Mouse (Mus musculus) MEL (cell line): Measurements from ENCODE around the gene Fgf12. TPM values are rescaled to one million over a fixed set of nuclear protein-coding genes. Genes with fewer than 3 reads are reported as not detected.

Experiments
- DNase-seq: peaks from one replicate; pipeline ENCODE4 v3.0.0; 2011; ENCODE audit warnings: low read depth, low spot score
- H3K27ac ChIP-seq: 2 replicates; pipeline ENCODE4 v1.5.1; 2012; ENCODE audit warnings: low read depth, mild to moderate bottlenecking, control low read depth, low read length, moderate library complexity; ENCODE audit not compliant: control insufficient read depth
- H3K27me3 ChIP-seq, 2 experiments: fragments of 150-350 bp in 1 of 2; sonication (generic) in 1 of 2; 2 replicates each; pipeline ENCODE4 v1.6.1; 2012; ENCODE audit warnings: low read length in 2 of 2, mild to moderate bottlenecking in 2 of 2, improper control_type of control experiment in 1 of 2, moderate library complexity in 1 of 2; ENCODE audit not compliant: insufficient read depth in 2 of 2, control insufficient read depth in 1 of 2
- H3K36me3 ChIP-seq, 2 experiments: 2 replicates each; pipeline ENCODE4 v1.6.1; 2012 to 2014; ENCODE audit warnings: low read length in 2 of 2, improper control_type of control experiment in 1 of 2, inconsistent platforms in 1 of 2, mild to moderate bottlenecking in 1 of 2; ENCODE audit not compliant: insufficient read depth in 2 of 2, control insufficient read depth in 1 of 2
- H3K4me1 ChIP-seq, 2 experiments: fragments of 150-350 bp in 1 of 2; sonication (generic) in 1 of 2; 2 replicates each; pipeline ENCODE4 v1.6.1; 2012; ENCODE audit warnings: low read length in 2 of 2, improper control_type of control experiment in 1 of 2, mild to moderate bottlenecking in 1 of 2; ENCODE audit not compliant: insufficient read depth in 2 of 2, control insufficient read depth in 1 of 2
- H3K4me3 ChIP-seq, 2 experiments: fragments of 150-350 bp in 1 of 2; sonication (generic) in 1 of 2; 2 replicates each; pipeline ENCODE4 v1.5.1; 2012; ENCODE audit warnings: low read depth in 2 of 2, low read length in 2 of 2, mild to moderate bottlenecking in 2 of 2, moderate library complexity in 2 of 2, control low read depth in 1 of 2, improper control_type of control experiment in 1 of 2; ENCODE audit not compliant: control insufficient read depth in 1 of 2, insufficient read depth in 1 of 2
- H3K79me2 ChIP-seq: 2 replicates; pipeline ENCODE4 v1.6.1; 2012; ENCODE audit warnings: mild to moderate bottlenecking, low read length, moderate library complexity; ENCODE audit not compliant: control insufficient read depth, poor library complexity, insufficient read depth
- H3K9ac ChIP-seq: 2 replicates; pipeline ENCODE4 v1.6.1; 2012; ENCODE audit warnings: low read depth, mild to moderate bottlenecking, control low read depth, low read length, moderate library complexity; ENCODE audit not compliant: control insufficient read depth, poor library complexity, severe bottlenecking
- H3K9me3 ChIP-seq: fragments of 150-350 bp; sonication (generic); replicated peaks from 2 replicates; pipeline ENCODE4 v1.6.1; 2012; ENCODE audit warnings: mild to moderate bottlenecking, low read length, improper control_type of control experiment, moderate library complexity; ENCODE audit not compliant: insufficient read depth
- CHD1 ChIP-seq: IDR thresholded peaks from 2 replicates; pipeline ENCODE4 v1.6.1; 2012; ENCODE audit warnings: low read depth, mild to moderate bottlenecking, inconsistent platforms, low read length, improper control_type of control experiment
- CHD2 ChIP-seq: IDR thresholded peaks from 2 replicates; pipeline ENCODE4 v1.6.1; 2011; ENCODE audit warnings: low read length, improper control_type of control experiment
- CTCF ChIP-seq, 3 experiments: IDR thresholded peaks in 2 of 3; conservative IDR thresholded peaks in 1 of 3; 2 replicates each; pipeline ENCODE4 v1.5.1; 2011 to 2012; ENCODE audit warnings: low read length in 3 of 3, low read depth in 2 of 3, mild to moderate bottlenecking in 2 of 3, improper control_type of control experiment in 1 of 3, inconsistent platforms in 1 of 3, mixed read lengths in 1 of 3, moderate library complexity in 1 of 3; ENCODE audit not compliant: control insufficient read depth in 1 of 3, insufficient read depth in 1 of 3, poor library complexity in 1 of 3, severe bottlenecking in 1 of 3
- E2F4 ChIP-seq: IDR thresholded peaks from 2 replicates; pipeline ENCODE4 v1.6.1; 2011; ENCODE audit warnings: low read depth, low read length, improper control_type of control experiment, borderline replicate concordance
- ELF1 ChIP-seq: IDR thresholded peaks from 2 replicates; pipeline ENCODE4 v1.6.1; 2014; ENCODE audit warnings: low read depth, mild to moderate bottlenecking, inconsistent platforms, low read length, improper control_type of control experiment, moderate library complexity
- EP300 ChIP-seq, 2 experiments: IDR thresholded peaks; 2 replicates each; pipeline ENCODE4 v1.6.1; 2011; ENCODE audit warnings: improper control_type of control experiment in 2 of 2, low read length in 2 of 2, low read depth in 1 of 2, mild to moderate bottlenecking in 1 of 2
- ETS1 ChIP-seq: IDR thresholded peaks from 2 replicates; pipeline ENCODE4 v1.6.1; 2012; ENCODE audit warnings: low read depth, mild to moderate bottlenecking, inconsistent platforms, low read length, improper control_type of control experiment, moderate library complexity
- MAFK ChIP-seq: IDR thresholded peaks from 2 replicates; pipeline ENCODE4 v1.6.1; 2011; ENCODE audit warnings: low read depth, mild to moderate bottlenecking, low read length, improper control_type of control experiment, borderline replicate concordance
- MAZ ChIP-seq: IDR thresholded peaks from 2 replicates; pipeline ENCODE4 v1.6.1; 2012; ENCODE audit warnings: low read depth, mild to moderate bottlenecking, inconsistent platforms, low read length, improper control_type of control experiment
- MYC ChIP-seq: IDR thresholded peaks from 2 replicates; pipeline ENCODE4 v1.6.1; 2011; ENCODE audit warnings: low read depth, mild to moderate bottlenecking, low read length, improper control_type of control experiment, moderate library complexity
- POLR2AphosphoS2 ChIP-seq: IDR thresholded peaks from 2 replicates; pipeline ENCODE4 v1.6.1; 2011; ENCODE audit warnings: low read length, improper control_type of control experiment
- RAD21 ChIP-seq: IDR thresholded peaks from 2 replicates; pipeline ENCODE4 v1.6.1; 2011; ENCODE audit warnings: mild to moderate bottlenecking, low read depth, low read length, improper control_type of control experiment
- polyA plus RNA-seq, 2 experiments: library from polyadenylated mRNA; stranded (reverse) in 1 of 2; unstranded in 1 of 2; fragments of >175 nt in 1 of 2; fragments of >200 nt in 1 of 2; gene quantifications; 2 replicates each; pipeline versions ENCODE4 v1.2.1 to v1.2.4; 2012; ENCODE audit warnings: low replicate concordance in 2 of 2, low read depth in 1 of 2; ENCODE audit not compliant: insufficient read length in 2 of 2, insufficient read depth in 1 of 2, missing spikeins in 1 of 2
- total RNA-seq: library from RNA; depleted of rRNA; stranded (reverse); fragments of 300-350 nt; gene quantifications from 2 replicates; pipeline ENCODE4 v1.2.3, GENCODE M21; 2012

Fgf12 gene
- total and polyA plus RNA-seq, 3 experiments, result not detected

DNA sequence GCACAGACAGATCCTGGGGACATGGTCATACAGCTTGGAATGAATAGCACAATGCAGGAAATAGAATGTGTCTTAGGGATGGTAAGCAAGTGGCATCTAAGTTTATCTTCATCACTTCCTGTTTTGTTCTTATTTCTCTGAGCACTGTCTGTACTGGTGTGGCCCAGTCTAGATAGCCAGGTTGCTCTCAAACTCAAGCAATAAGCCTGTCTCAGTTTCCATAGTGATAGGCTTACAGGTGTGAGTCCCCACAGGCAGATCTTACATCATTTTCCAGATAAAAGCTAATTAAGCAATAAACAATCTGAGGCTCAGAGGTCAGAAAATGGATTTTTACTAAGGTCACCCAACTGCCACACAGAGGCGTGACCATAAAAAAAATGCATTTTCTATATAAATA, 348.7 kb downstream of the Fgf12 start:
- no peaks in the 10 kb centered on the region for H3K4me1 ChIP-seq
- no peak for DNase-seq
- no peaks in the 10 kb centered on the region for H3K36me3 ChIP-seq
- no peak overlapping the region for H3K4me3 ChIP-seq
- H3K9me3 ChIP-seq, result no peaks in the 10 kb centered on the region
- TF ChIP-seq CTCF (IDR thresholded peaks at IDR 0.05 in 2 of 3, conservative IDR thresholded peaks at IDR 0.05 in 1 of 3; ENCODE audit: control insufficient read depth in 1 of 3, insufficient read depth in 1 of 3, low read depth in 2 of 3, low read length in 3 of 3, poor library complexity in 1 of 3, severe bottlenecking in 1 of 3) (no peak), RAD21 (no peak), EP300 (IDR thresholded peaks at IDR 0.05; ENCODE audit: low read depth in 1 of 2, low read length in 2 of 2) (no peak), ELF1 (no peak), POLR2AphosphoS2 (no peak), E2F4 (no peak), CHD1 (no peak), ETS1 (no peak)
- H3K79me2 ChIP-seq, result no peaks in the 10 kb centered on the region
- no peaks in the 10 kb centered on the region; a peak in 1 of 4 replicates for H3K27me3 ChIP-seq
- H3K27ac ChIP-seq, result no peak overlapping the region
- H3K9ac ChIP-seq, result no peak overlapping the region

GRCm38 (mm10) chr16:28402701-28403100, 350.2 kb downstream of the Fgf12 start:
- no peak overlapping the region for H3K4me3 ChIP-seq
- DNase-seq, result no peak
- H3K79me2 ChIP-seq, result no peaks in the 10 kb centered on the region
- no peaks in the 10 kb centered on the region for H3K36me3 ChIP-seq
- no peak for TF ChIP-seq MAZ
- no peak for TF ChIP-seq MYC
- TF ChIP-seq MAFK, result no peak
- TF ChIP-seq POLR2AphosphoS2, result no peak
- H3K27ac ChIP-seq, result no peak overlapping the region
- H3K27me3 ChIP-seq, result no peaks in the 10 kb centered on the region; a peak in 1 of 4 replicates
- H3K4me1 ChIP-seq, result no peaks in the 10 kb centered on the region
- no peaks in the 10 kb centered on the region for H3K9me3 ChIP-seq
- no peak overlapping the region for H3K9ac ChIP-seq

GRCm38 (mm10) chr16:28391283-28391682, 361.6 kb downstream of the Fgf12 start:
- TF ChIP-seq MAFK, result no peak
- no peak for TF ChIP-seq CHD2
- TF ChIP-seq E2F4, result no peak
- TF ChIP-seq, all 39 proteins: peak for 0
- Histone ChIP-seq H3K4me3 (no peak overlapping the region), H3K9ac (no peak overlapping the region), H3K36me3 (no peaks in the 10 kb centered on the region), H3K27me3 (no peaks in the 10 kb centered on the region), H3K27ac (no peak overlapping the region), H3K9me3 (no peaks in the 10 kb centered on the region), H3K79me2 (no peaks in the 10 kb centered on the region), H3K4me1 (no peaks in the 10 kb centered on the region)
- no peak for DNase-seq
